Mouse (Mus musculus) limb, embryonic 11.5 days (tissue): Measurements from ENCODE around the gene Senp1. TPM values are rescaled to one million over a fixed set of nuclear protein-coding genes. Genes with fewer than 3 reads are reported as not detected.

Source experiments
- ATAC-seq: fragments of 200-750 bp; cut with Nextera tagmentation; 2 replicates; pipeline ENCODE4 v1.8.0; 2017; ENCODE audit warnings: low read depth; ENCODE audit not compliant: insufficient number of reproducible peaks, low FRiP score, low TSS enrichment
- DNase-seq: peaks from one replicate; pipeline ENCODE4 v3.0.0-alpha.2; 2015; ENCODE audit warnings: low spot score
- H3K27ac ChIP-seq: fragments of 300-500 bp; sonication (generic); replicated peaks from 2 replicates; pipeline ENCODE4 v1.5.1; 2014; ENCODE audit warnings: low read depth, mild to moderate bottlenecking, low read length
- H3K27me3 ChIP-seq: fragments of 300-500 bp; sonication (generic); 2 replicates; pipeline ENCODE4 v1.6.1; 2014; ENCODE audit warnings: mild to moderate bottlenecking, low read length, mixed read lengths; ENCODE audit not compliant: control insufficient read depth, insufficient read depth
- H3K36me3 ChIP-seq: fragments of 300-500 bp; sonication (generic); 2 replicates; pipeline ENCODE4 v1.6.1; 2014; ENCODE audit warnings: mild to moderate bottlenecking, low read length, moderate library complexity, mixed read lengths; ENCODE audit not compliant: control insufficient read depth, insufficient read depth
- H3K4me1 ChIP-seq: fragments of 300-500 bp; sonication (generic); 2 replicates; pipeline ENCODE4 v1.6.1; 2014; ENCODE audit warnings: low read length, mixed read lengths; ENCODE audit not compliant: control insufficient read depth, insufficient read depth
- H3K4me2 ChIP-seq: fragments of 300-500 bp; sonication (generic); 2 replicates; pipeline ENCODE4 v1.6.1; 2014; ENCODE audit warnings: low read depth, mild to moderate bottlenecking, moderate library complexity; ENCODE audit not compliant: severe bottlenecking
- H3K4me3 ChIP-seq: fragments of 300-500 bp; sonication (generic); 2 replicates; pipeline ENCODE4 v1.5.1; 2014; ENCODE audit warnings: low read depth, low read length
- H3K9ac ChIP-seq: fragments of 300-500 bp; sonication (generic); 2 replicates; pipeline ENCODE4 v1.6.1; 2014; ENCODE audit warnings: mild to moderate bottlenecking, low read length
- H3K9me3 ChIP-seq: fragments of 300-500 bp; sonication (generic); 2 replicates; pipeline ENCODE4 v1.6.1; 2016; ENCODE audit warnings: low read length; ENCODE audit not compliant: control insufficient read depth
- WGBS: fragments of 180-500 bp; shearing (Covaris S2); extraction: QIAGEN DNeasy Blood & Tissue Kit; methylation state at CpG from one replicate; pipeline ENCODE4 v1.1.7; 2014; 5-methylcytosine and 5-hydroxymethylcytosine counted together
- polyA plus RNA-seq: library from polyadenylated mRNA; unstranded; fragments of >200 nt; fragmentation: Nextera tagmentation; extraction: Ambion mirVana; gene quantifications from 2 replicates; pipeline ENCODE4 v1.2.1, GENCODE M21; 2014

Gene Senp1
- 50.9 and 57.5 TPM in 2 replicates for polyA plus RNA-seq

GRCm38 (mm10) chr15:98093121-98094011 is at the start of gene Senp1:
Gene Senp1 (minus strand): TSS chr15:98093744.
- WGBS = under 1% methylated on average over 53 of the region's 58 CpGs
- H3K27ac ChIP-seq = peak within 1 kb of the TSS; percentile 91
- H3K4me3 ChIP-seq = peak within 1 kb of the TSS; percentile 84
- H3K4me1 ChIP-seq = peaks cover 6% of the 10 kb centered on the region; the same call in 1 of the 2 replicates
- H3K36me3 ChIP-seq = no peaks in the 10 kb centered on the region
- ATAC-seq (peak; percentile 85), DNase-seq (peak; percentile 92)
- H3K9ac ChIP-seq = peak within 1 kb of the TSS; percentile 91
- H3K27me3 ChIP-seq = no peaks in the 10 kb centered on the region
- peak within 1 kb of the TSS; percentile 66 for H3K4me2 ChIP-seq
- no peaks in the 10 kb centered on the region for H3K9me3 ChIP-seq

GRCm38 (mm10) chr15:98142515-98142914 is 49.0 kb upstream of the Senp1 start:
- Histone ChIP-seq H3K4me2 (no peak overlapping the region), H3K36me3 (peaks cover 2% of the 10 kb centered on the region; the same call in 1 of the 2 replicates), H3K9me3 (no peaks in the 10 kb centered on the region), H3K27me3 (no peaks in the 10 kb centered on the region), H3K4me3 (no peak overlapping the region), H3K27ac (no peak overlapping the region), H3K4me1 (0 out of 2 replicates have a peak, but pooled peaks cover 4% of the 10 kb centered on the region), H3K9ac (no peak overlapping the region)
- ATAC-seq (no peak), DNase-seq (no peak)
- 81% methylated on average over 9 of the region's 10 CpGs for WGBS

DNA sequence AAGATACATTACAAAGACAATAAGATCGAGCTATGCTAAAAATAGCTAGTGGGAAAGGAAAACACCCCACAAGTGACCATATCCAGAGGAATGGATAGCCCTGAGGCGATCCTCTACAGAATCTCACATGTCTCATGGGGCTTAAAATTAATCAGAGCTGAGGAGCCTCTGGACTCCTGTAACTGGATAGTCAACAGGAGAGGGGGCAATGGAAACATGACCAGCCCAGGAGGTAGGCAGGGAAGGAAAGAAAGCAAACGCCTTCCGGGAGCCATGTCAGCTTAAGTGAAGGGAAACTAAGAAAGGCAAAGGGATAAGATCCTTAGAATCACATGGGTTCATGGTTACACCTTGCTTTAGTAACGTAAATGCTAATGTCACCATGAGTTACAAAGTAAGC is 47.3 kb upstream of the Senp1 start:
- no peak overlapping the region for H3K27ac ChIP-seq
- no peak overlapping the region for H3K9ac ChIP-seq
- H3K4me1 ChIP-seq = 0 out of 2 replicates have a peak, but pooled peaks cover 4% of the 10 kb centered on the region
- WGBS = 89% methylated on average over 5 of the region's 5 CpGs
- H3K9me3 ChIP-seq = no peaks in the 10 kb centered on the region
- no peak for ATAC-seq
- DNase-seq = no peak
- H3K4me3 ChIP-seq = no peak overlapping the region
- H3K36me3 ChIP-seq = peaks cover 2% of the 10 kb centered on the region; the same call in 1 of the 2 replicates
- H3K27me3 ChIP-seq = no peaks in the 10 kb centered on the region
- H3K4me2 ChIP-seq = no peak overlapping the region

DNA sequence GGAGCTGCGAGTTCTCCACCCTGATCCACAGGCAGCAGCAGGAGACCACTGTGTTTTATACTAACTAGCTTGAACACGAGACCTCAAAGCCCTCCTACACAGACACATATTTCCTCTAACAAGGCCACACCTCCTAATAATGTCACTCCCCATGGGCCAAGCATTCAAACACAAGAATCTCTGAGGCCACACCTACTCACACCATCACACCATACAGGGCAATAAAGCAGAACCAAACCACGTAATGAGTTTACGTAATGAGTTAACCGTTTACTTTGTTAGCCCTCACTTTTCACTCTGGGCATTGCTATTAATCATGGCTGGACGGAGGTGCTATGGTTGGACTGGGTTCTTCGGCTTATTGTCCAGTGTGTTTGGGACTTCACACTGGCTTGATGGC is 46.2 kb upstream of the Senp1 start:
- peaks cover 2% of the 10 kb centered on the region; the same call in 1 of the 2 replicates for H3K36me3 ChIP-seq
- no peak overlapping the region for H3K4me2 ChIP-seq
- WGBS = 69% methylated on average over 7 of the region's 7 CpGs
- H3K4me1 ChIP-seq = 0 out of 2 replicates have a peak, but pooled peaks cover 2% of the 10 kb centered on the region
- no peak for ATAC-seq
- DNase-seq = no peak
- H3K4me3 ChIP-seq = no peak overlapping the region
- H3K27ac ChIP-seq = no peak overlapping the region
- H3K27me3 ChIP-seq = no peaks in the 10 kb centered on the region
- no peaks in the 10 kb centered on the region for H3K9me3 ChIP-seq
- no peak overlapping the region for H3K9ac ChIP-seq

DNA sequence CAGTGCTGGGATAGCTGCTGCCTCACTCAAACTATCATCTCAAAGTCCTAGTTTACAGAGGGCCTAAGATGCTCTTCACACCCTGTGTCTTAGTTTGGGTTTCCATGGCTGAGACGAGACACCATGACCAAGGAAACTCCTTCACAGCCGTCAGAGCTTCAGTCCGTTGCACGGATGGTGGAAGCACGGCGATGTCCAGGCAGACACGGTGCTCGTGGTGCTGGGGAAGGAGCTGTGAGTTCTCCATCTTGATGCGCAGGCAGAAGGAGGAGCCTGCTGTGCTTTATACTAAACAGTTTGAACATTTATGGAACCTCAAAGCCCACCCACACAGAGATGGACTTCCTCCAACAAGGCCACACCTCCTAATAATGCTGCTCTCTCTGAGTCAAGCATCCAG is 43.3 kb upstream of the Senp1 start:
- Histone ChIP-seq H3K4me2 (no peak overlapping the region), H3K27ac (no peak overlapping the region), H3K9ac (no peak overlapping the region), H3K4me1 (no peaks in the 10 kb centered on the region), H3K27me3 (no peaks in the 10 kb centered on the region), H3K36me3 (peaks cover 6% of the 10 kb centered on the region; the same call in 1 of the 2 replicates), H3K9me3 (no peaks in the 10 kb centered on the region), H3K4me3 (no peak overlapping the region)
- WGBS = 90% methylated on average over 9 of the region's 9 CpGs
- DNase-seq (no peak), ATAC-seq (no peak)

GRCm38 (mm10) chr15:98135671-98136070 is 42.1 kb upstream of the Senp1 start:
- Histone ChIP-seq H3K9me3 (no peaks in the 10 kb centered on the region), H3K36me3 (peaks cover 4% of the 10 kb centered on the region; the same call in 1 of the 2 replicates), H3K4me2 (no peak overlapping the region), H3K4me1 (no peaks in the 10 kb centered on the region), H3K27me3 (no peaks in the 10 kb centered on the region), H3K27ac (no peak overlapping the region), H3K9ac (no peak overlapping the region), H3K4me3 (no peak overlapping the region)
- DNase-seq (no peak), ATAC-seq (no peak)
- 93% methylated on average over 13 of the region's 13 CpGs for WGBS

DNA sequence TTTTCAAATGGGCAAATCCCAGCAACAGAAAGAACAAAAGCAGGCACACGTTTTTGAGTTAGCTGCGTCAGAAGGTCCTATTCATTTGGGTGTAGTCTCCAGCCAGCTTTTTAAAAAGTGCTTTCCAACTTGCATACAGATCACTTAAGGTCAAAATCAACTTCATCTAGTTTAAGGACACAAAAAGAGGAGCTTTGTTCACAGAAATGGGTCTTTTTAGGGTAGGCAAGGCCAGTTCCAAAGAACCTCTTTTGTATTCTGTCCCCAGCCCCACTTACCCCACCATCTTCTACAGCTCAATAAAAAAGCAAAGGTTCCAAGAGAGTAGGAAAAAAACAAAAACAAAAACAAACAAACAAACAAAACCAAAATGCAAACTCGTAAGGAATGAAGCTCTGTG is 41.1 kb upstream of the Senp1 start:
- H3K4me2 ChIP-seq = no peak overlapping the region
- no peaks in the 10 kb centered on the region for H3K4me1 ChIP-seq
- no peak overlapping the region for H3K27ac ChIP-seq
- H3K4me3 ChIP-seq = no peak overlapping the region
- WGBS = 88% methylated on average over 3 of the region's 3 CpGs
- no peak overlapping the region for H3K9ac ChIP-seq
- no peak for DNase-seq
- peaks cover 6% of the 10 kb centered on the region; the same call in 1 of the 2 replicates for H3K36me3 ChIP-seq
- ATAC-seq = no peak
- no peaks in the 10 kb centered on the region for H3K9me3 ChIP-seq
- H3K27me3 ChIP-seq = no peaks in the 10 kb centered on the region

- no peaks in the 10 kb centered on the region for H3K27me3 ChIP-seq
- WGBS = 95% methylated on average over 4 of the region's 4 CpGs
- peaks cover 6% of the 10 kb centered on the region; the same call in 1 of the 2 replicates for H3K36me3 ChIP-seq
These were observed 40.5 kb upstream of the Senp1 start for GRCm38 (mm10) chr15:98134034-98134433.

More at GRCm38 (mm10) chr15:98134034-98134433, 40.5 kb upstream of the Senp1 start:
- H3K27ac ChIP-seq = no peak overlapping the region
- H3K4me2 ChIP-seq = no peak overlapping the region
- H3K4me3 ChIP-seq = no peak overlapping the region
- H3K9ac ChIP-seq = no peak overlapping the region
- DNase-seq (no peak), ATAC-seq (no peak)
- no peaks in the 10 kb centered on the region for H3K9me3 ChIP-seq
- H3K4me1 ChIP-seq = no peaks in the 10 kb centered on the region
